Mouse (Mus musculus) lung, adult 2 months (tissue): ENCODE data around the gene Fhl5.

Experiments used
- CTCF ChIP-seq: fragments of 200-500 bp; IDR thresholded peaks from 2 replicates; pipeline ENCODE4 v1.5.1; 2011; ENCODE audit warnings: mild to moderate bottlenecking, low read length, control low read depth; ENCODE audit not compliant: insufficient read depth
- POLR2A ChIP-seq: fragments of 200-500 bp; IDR thresholded peaks from 2 replicates; pipeline ENCODE4 v1.6.1; 2011; ENCODE audit warnings: low read depth, mild to moderate bottlenecking, control low read depth, low read length, borderline replicate concordance; ENCODE audit errors: extremely low read depth

DNA sequence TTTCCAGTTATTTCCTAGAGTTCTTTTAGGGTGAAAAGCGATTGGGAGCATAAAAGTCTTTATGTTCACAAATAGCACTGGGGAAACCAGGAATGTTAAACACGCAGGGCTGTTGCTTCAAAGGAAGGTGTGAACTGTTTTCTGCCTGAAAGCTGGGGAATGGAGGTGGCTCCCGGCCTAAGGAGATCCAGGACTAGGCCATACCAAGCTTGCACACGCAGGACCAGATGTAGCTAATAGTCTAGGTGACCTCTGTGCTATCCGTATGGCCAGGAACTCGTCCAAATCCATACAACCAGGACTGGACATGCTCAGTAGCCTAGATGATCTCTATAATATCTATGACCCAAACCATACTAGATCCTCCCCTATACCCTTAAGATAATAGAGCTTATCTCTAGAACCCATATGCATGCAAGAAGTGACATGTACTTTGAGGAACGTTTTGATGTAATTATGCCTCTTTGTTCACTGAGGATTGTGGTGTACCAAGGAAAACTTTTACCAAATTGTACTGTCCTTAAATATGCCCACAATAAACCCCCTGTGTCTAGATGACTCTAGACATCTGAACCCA lies 15.2 kb upstream of the Fhl5 start:
- TF ChIP-seq CTCF = no peak
- TF ChIP-seq POLR2A = no peak
